Mouse (Mus musculus): ENCODE measurements around the gene Cirbp.

- TF ChIP-seq GATA1 (IDR thresholded peaks at IDR 0.05; ENCODE audit: low read length), result no peak
- TF ChIP-seq TAL1 (IDR thresholded peaks at IDR 0.05; ENCODE audit: low read length), result no peak
Measured at GRCm38 (mm10) chr10:80141786-80142529, 23.8 kb upstream of the Cirbp start.
